Mouse (Mus musculus) heart, embryonic 14.5 days (tissue): ENCODE data around the gene Scrn1. TPM values are rescaled to one million over a fixed set of nuclear protein-coding genes. Genes with fewer than 3 reads are reported as not detected.

Experiments used
- ATAC-seq: fragments of 200-750 bp; cut with Nextera tagmentation; 2 replicates; pipeline ENCODE4 v1.8.0; 2017; ENCODE audit warnings: low read depth, moderate TSS enrichment; ENCODE audit not compliant: insufficient number of reproducible peaks, insufficient read depth, low FRiP score
- H3K27ac ChIP-seq, 2 experiments: fragments of 200-500 bp in 1 of 2; fragments of 300-500 bp in 1 of 2; sonication (generic) in 1 of 2; replicated peaks in 1 of 2; 2 replicates each; pipeline ENCODE4 v1.5.1; 2012 to 2014; ENCODE audit warnings: low read depth in 2 of 2, low read length in 2 of 2, control low read depth in 1 of 2, mild to moderate bottlenecking in 1 of 2, mixed read lengths in 1 of 2; ENCODE audit not compliant: control insufficient read depth in 1 of 2, insufficient read depth in 1 of 2
- H3K27me3 ChIP-seq: fragments of 300-500 bp; sonication (generic); 2 replicates; pipeline ENCODE4 v1.6.1; 2014; ENCODE audit warnings: mild to moderate bottlenecking, low read length, control low read depth; ENCODE audit not compliant: control insufficient read depth, insufficient read depth
- H3K36me3 ChIP-seq: fragments of 300-500 bp; sonication (generic); 2 replicates; pipeline ENCODE4 v1.6.1; 2014; ENCODE audit warnings: mild to moderate bottlenecking, control low read depth, low read length, mixed read lengths; ENCODE audit not compliant: control insufficient read depth, insufficient read depth
- H3K4me1 ChIP-seq, 2 experiments: fragments of 200-500 bp in 1 of 2; fragments of 300-500 bp in 1 of 2; sonication (generic) in 1 of 2; 2 replicates each; pipeline ENCODE4 v1.6.1; 2012 to 2014; ENCODE audit warnings: low read length in 2 of 2, control low read depth in 1 of 2, mixed read lengths in 1 of 2; ENCODE audit not compliant: control insufficient read depth in 2 of 2, insufficient read depth in 2 of 2
- H3K4me2 ChIP-seq: fragments of 300-500 bp; sonication (generic); 2 replicates; pipeline ENCODE4 v1.6.1; 2014; ENCODE audit warnings: mild to moderate bottlenecking, low read length
- H3K4me3 ChIP-seq, 2 experiments: fragments of 200-500 bp in 1 of 2; fragments of 300-500 bp in 1 of 2; sonication (generic) in 1 of 2; 2 replicates each; pipeline ENCODE4 v1.5.1; 2012 to 2014; ENCODE audit warnings: low read length in 2 of 2, mild to moderate bottlenecking in 2 of 2, control low read depth in 1 of 2, low read depth in 1 of 2, moderate library complexity in 1 of 2; ENCODE audit not compliant: control insufficient read depth in 1 of 2, insufficient read depth in 1 of 2
- H3K9ac ChIP-seq: fragments of 300-500 bp; sonication (generic); 2 replicates; pipeline ENCODE4 v1.6.1; 2014; ENCODE audit warnings: mild to moderate bottlenecking, low read length
- H3K9me3 ChIP-seq: fragments of 300-500 bp; sonication (generic); 2 replicates; pipeline ENCODE4 v1.6.1; 2016; ENCODE audit warnings: low read length, control low read depth; ENCODE audit not compliant: control insufficient read depth
- WGBS: fragments of 180-500 bp; shearing (Covaris S2); extraction: QIAGEN DNeasy Blood & Tissue Kit; methylation state at CpG from one replicate; pipeline ENCODE4 v1.1.7; 2014; 5-methylcytosine and 5-hydroxymethylcytosine counted together
- polyA plus RNA-seq: library from polyadenylated mRNA; unstranded; fragments of >200 nt; fragmentation: Nextera tagmentation; extraction: Ambion mirVana; gene quantifications from 2 replicates; pipeline ENCODE4 v1.2.1, GENCODE M21; 2014

Gene Scrn1
- polyA plus RNA-seq, 1 experiment from 2014 or later: 11.1 TPM

DNA sequence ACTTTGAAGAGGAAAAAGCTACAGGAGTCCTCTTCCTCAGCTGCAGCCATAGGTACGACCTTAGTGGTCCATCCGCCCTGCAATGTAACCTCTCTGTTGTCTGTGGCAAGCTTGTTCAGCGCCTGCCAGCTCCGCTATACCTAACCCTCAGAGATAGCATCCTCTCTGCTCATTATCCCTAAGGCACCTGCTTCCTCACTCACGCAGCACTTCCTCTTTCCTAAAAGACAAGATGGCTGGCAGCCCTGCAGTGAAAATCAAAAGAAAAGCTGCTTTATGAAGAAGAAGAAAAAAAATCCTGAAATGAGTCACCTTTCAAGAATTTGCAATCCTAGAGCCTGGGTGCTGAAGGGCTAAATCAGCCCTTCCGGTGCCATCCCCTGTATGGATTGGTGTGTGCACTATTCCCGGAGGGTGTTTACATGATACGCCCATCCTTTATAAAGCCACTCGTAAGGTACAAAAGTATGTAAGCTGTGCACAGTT is 1.7 kb downstream of the Scrn1 start:
- no peak overlapping the region for H3K9ac ChIP-seq
- ATAC-seq: no peak
- H3K4me1 ChIP-seq: peaks cover 0 to 7% of the 10 kb centered on the region in 2 experiments; a peak in 1 of 4 replicates
- no peak overlapping the region for H3K27ac ChIP-seq
- no peaks in the 10 kb centered on the region for H3K36me3 ChIP-seq
- H3K4me2 ChIP-seq: 0 out of 2 replicates have a peak overlapping the region, but pooled peaks have one; percentile 14
- 69% methylated on average over 9 of the region's 9 CpGs for WGBS
- no peaks in the 10 kb centered on the region for H3K9me3 ChIP-seq
- peaks cover 7% of the 10 kb centered on the region; the same call in 1 of the 2 replicates for H3K27me3 ChIP-seq
- no peak overlapping the region for H3K4me3 ChIP-seq

DNA sequence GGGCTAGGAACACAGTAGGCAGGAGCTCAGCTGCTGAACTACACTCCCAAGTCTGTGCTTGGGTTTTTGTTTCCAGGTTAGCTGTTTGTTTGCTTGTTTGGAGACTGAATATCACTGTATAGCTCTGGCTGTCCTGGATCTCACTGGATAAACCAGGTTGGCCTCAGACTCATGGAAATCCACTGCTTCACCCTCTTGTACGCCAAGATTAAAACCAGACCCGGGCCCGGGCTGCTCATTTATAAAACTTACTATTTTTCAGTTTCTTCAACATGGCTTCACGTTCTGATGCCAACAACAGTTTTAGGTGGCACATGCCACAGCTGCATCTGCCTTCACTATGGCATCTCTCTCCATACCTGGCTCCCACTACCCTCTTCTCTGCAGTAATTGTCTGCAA is 2.7 kb downstream of the Scrn1 start:
- no peak for ATAC-seq

GRCm38 (mm10) chr6:54562018-54562809 is 4.1 kb downstream of the Scrn1 start:
- Histone ChIP-seq H3K9me3 (no peaks in the 10 kb centered on the region), H3K4me2 (no peak overlapping the region), H3K9ac (no peak overlapping the region), H3K27me3 (peaks cover 7% of the 10 kb centered on the region; the same call in 1 of the 2 replicates), H3K4me1 (peaks cover 0 to 7% of the 10 kb centered on the region in 2 experiments; a peak in 1 of 4 replicates), H3K4me3 (no peak overlapping the region), H3K27ac (no peak overlapping the region), H3K36me3 (no peaks in the 10 kb centered on the region)
- ATAC-seq: no peak
- 64% methylated on average over 14 of the region's 17 CpGs for WGBS

More for the DNA sequence above, 2.7 kb downstream of the Scrn1 start:
- H3K9ac ChIP-seq: no peak overlapping the region
- H3K4me2 ChIP-seq: no peak overlapping the region
- 96% methylated on average over 4 of the region's 4 CpGs for WGBS
- H3K27me3 ChIP-seq: peaks cover 7% of the 10 kb centered on the region; the same call in 1 of the 2 replicates
- H3K4me3 ChIP-seq: no peak overlapping the region
- peaks cover 0 to 7% of the 10 kb centered on the region in 2 experiments; a peak in 1 of 4 replicates for H3K4me1 ChIP-seq
- H3K36me3 ChIP-seq: no peaks in the 10 kb centered on the region
- H3K27ac ChIP-seq: no peak overlapping the region
- no peaks in the 10 kb centered on the region for H3K9me3 ChIP-seq

- H3K27me3 ChIP-seq: no peaks in the 10 kb centered on the region
- ATAC-seq: no peak
- no peak overlapping the region for H3K9ac ChIP-seq
- peaks cover 14 to 17% of the 10 kb centered on the region in 2 experiments; a peak in 3 of 4 replicates for H3K4me1 ChIP-seq
- no peaks in the 10 kb centered on the region for H3K9me3 ChIP-seq
- H3K4me2 ChIP-seq: no peak overlapping the region
- WGBS: 73% methylated on average over 7 of the region's 7 CpGs
- H3K4me3 ChIP-seq: no peak overlapping the region
- no peaks in the 10 kb centered on the region for H3K36me3 ChIP-seq
- no peak overlapping the region for H3K27ac ChIP-seq
Observed at GRCm38 (mm10) chr6:54558466-54558865, 7.8 kb downstream of the Scrn1 start.

DNA sequence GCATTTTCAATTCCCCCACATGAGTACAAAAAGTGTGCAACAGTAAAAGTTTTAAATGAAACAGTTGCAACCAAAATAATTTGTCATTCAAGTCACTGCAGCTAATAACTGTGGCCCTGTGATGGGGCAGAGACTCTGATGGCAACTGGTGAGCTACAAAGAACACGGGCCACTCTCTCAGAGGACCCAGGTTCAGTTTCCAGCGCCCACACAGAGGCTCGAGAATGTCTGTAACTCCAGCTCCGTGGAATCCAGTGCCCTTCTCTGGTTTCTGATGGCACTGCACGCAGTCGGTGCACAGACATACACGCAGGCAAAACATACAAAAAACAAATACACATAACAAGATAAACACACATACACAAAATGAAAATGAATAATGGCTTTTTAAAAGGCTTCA is 8.6 kb downstream of the Scrn1 start:
- Histone ChIP-seq H3K36me3 (no peaks in the 10 kb centered on the region), H3K4me1 (peaks cover 14 to 17% of the 10 kb centered on the region in 2 experiments; a peak in 3 of 4 replicates), H3K4me2 (no peak overlapping the region), H3K4me3 (no peak overlapping the region), H3K9me3 (no peaks in the 10 kb centered on the region), H3K9ac (no peak overlapping the region), H3K27me3 (no peaks in the 10 kb centered on the region), H3K27ac (no peak overlapping the region)
- 88% methylated on average over 7 of the region's 7 CpGs for WGBS
- ATAC-seq: no peak

GRCm38 (mm10) chr6:54555816-54556215 is 10.5 kb downstream of the Scrn1 start:
- Histone ChIP-seq H3K27me3 (no peaks in the 10 kb centered on the region; the same call in 1 of the 2 replicates), H3K4me2 (no peak overlapping the region), H3K27ac (peak overlapping the region in 1 of 2 experiments; percentile 16; a peak in 1 of 4 replicates), H3K4me3 (no peak overlapping the region), H3K9ac (no peak overlapping the region), H3K36me3 (no peaks in the 10 kb centered on the region), H3K9me3 (no peaks in the 10 kb centered on the region), H3K4me1 (peaks cover 19 to 24% of the 10 kb centered on the region in 2 experiments)
- ATAC-seq: no peak
- WGBS: 56% methylated on average over 1 of the region's 1 CpGs

GRCm38 (mm10) chr6:54554341-54555110 is 11.8 kb downstream of the Scrn1 start:
- H3K4me2 ChIP-seq: no peak overlapping the region
- H3K4me3 ChIP-seq: no peak overlapping the region
- WGBS: 47% methylated on average over 8 of the region's 8 CpGs
- H3K27me3 ChIP-seq: no peaks in the 10 kb centered on the region; the same call in 1 of the 2 replicates
- H3K36me3 ChIP-seq: no peaks in the 10 kb centered on the region
- H3K27ac ChIP-seq: peak overlapping the region; percentile 57 to 63
- H3K4me1 ChIP-seq: peaks cover 22 to 34% of the 10 kb centered on the region in 2 experiments
- H3K9ac ChIP-seq: no peak overlapping the region
- peak; percentile 13; the same call in 1 of the 2 replicates for ATAC-seq
- H3K9me3 ChIP-seq: no peaks in the 10 kb centered on the region
